Mouse (Mus musculus) ZHBTc4 (cell line): ENCODE results near the gene Nfat5.

ENCODE experiments used
- DNase-seq: peaks from one replicate; pipeline ENCODE4 v3.0.0-alpha.2; 2011; ENCODE audit warnings: low read depth, low spot score

Gene Nfat5

DNA sequence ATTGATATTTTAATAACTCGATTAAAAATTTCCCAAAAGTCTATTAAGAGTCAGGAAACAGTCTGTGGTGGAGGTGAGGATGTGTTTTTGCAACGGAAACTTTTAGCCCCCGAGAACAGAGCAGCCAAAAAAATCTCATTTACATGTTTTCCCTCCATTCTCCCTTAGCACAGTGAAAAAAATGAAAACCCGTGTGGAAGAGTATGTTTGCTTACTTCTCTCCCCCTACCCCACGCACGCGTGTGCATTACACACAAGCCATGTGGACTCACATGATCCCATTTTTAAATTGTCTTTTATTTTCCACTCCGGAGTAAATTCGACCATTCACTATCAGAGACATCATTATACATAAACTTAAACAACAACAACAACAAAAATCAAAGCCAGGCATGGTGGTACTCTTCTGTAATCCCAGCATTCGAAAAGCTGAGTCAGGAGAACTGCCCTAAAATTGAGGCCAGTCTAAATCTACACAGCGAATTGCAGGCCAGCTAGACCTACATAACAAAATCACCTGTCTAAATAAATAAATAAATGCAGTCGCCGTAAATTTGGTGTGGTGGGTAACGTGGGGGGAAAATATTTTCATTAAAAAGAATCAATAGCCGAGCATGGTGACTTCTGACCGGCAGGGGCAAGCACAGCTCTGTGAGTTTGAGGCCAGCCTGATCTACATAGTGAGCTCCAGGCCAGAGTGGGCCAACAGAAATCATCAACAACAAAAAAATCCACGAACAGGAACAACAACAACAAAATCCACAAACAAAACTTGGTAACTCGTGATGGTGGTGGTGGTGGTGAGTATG lies 947 bp upstream of the Nfat5 start:
- peak; percentile 55 for DNase-seq

DNA sequence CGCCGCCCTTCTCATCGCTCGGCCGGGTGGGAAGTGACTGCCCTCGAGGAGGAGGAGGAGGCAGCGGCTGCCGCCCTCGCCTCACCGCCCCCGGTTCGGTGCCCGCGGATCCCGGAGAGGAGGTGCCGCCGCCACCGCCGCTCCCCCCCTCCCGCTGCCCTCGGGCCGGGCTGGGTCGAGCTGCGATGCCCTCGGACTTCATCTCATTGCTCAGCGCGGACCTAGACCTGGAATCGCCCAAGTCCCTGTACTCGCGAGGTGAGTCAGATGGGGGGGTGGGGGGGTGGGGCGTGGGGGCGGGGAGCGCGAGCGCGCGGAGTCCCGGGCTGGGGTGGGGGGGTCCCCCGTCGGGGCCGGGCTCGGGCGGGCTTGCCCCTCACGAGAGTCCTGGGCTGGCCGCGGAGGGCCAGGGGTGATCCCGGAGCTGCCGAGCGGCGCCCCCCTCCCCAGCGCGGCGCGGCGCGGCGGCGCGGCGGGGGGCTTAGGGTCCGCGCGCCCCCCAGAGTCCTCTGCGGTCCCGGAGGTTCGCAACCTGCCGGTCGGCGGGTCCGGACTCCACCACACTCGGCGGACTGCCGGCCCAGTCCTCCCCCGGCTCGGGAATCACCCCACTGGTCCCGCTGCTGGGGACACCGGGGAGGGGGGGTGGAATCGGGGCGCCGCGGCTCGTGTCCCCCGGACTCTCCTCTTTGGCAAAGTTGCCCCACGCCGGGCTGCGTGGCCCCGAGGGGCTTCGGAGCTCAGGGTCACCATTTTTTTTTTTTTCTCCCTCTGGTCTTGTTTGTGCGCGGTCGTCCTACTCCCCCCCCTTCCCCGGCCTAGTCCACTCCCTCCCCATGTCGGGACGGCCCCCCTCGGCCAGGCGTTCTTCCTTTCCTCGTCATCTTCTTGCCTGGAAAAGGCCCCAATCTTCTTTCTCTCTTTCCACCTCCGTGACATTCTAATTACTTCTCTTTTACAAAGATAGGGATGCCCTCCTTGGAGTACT lies 665 bp downstream of the Nfat5 start:
- DNase-seq = peak; percentile 43

- no peak for DNase-seq
These were observed 2.2 kb downstream of the Nfat5 start for GRCm38 (mm10) chr8:107295450-107295849.

- no peak for DNase-seq
These were observed 18.6 kb downstream of the Nfat5 start for GRCm38 (mm10) chr8:107311876-107312275.

GRCm38 (mm10) chr8:107324142-107324541 lies 30.9 kb downstream of the Nfat5 start:
- DNase-seq = peak; percentile 86

DNA sequence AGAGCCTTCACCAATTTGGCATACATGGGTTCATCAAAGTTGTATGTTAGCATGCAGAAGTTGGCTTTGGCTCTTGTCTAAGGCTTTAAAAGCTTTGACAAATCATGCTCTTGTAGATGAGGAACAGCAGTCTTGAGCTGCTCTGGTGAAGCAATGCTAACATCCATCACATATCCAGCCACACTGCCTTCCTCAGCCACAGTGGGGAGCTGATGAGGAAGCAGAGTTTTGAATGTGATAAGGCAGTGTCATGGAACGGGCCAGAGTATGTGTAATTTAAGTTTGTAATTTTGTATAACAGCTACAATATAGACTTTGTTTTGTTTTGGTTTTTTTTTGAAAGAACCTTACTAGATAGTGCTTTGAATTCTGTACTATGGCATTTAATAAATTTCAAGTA lies 36.3 kb downstream of the Nfat5 start:
- DNase-seq = peak; percentile 15

- DNase-seq = no peak
These were observed 43.2 kb downstream of the Nfat5 start for GRCm38 (mm10) chr8:107336480-107336879.

DNA sequence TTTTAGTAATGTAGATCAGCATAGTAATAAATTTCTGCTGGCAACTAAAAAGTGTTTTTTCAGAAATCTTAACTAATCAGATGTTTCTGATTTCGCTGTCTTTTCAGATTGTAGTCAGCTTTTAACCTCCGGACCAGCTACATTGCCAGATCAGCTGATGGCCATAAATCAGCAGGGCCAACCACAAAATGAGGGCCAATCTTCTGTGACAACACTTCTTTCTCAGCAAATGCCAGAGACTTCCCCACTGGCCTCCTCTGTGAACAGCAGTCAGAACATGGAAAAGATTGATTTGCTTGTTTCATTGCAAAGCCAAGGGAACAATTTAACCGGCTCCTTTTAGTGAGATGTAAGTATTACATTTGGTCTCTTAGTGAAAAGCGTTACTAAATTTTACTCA lies 77.0 kb downstream of the Nfat5 start:
- no peak for DNase-seq

GRCm38 (mm10) chr8:107377346-107377745 lies 84.1 kb downstream of the Nfat5 start:
- no peak for DNase-seq

GRCm38 (mm10) chr8:107380734-107381133 lies 87.5 kb downstream of the Nfat5 start:
- DNase-seq = no peak

- DNase-seq = no peak
These were observed 88.4 kb downstream of the Nfat5 start for GRCm38 (mm10) chr8:107381666-107382065.

GRCm38 (mm10) chr8:107382898-107383297 lies 89.6 kb downstream of the Nfat5 start:
- no peak for DNase-seq

- DNase-seq = no peak
These were observed 91.4 kb downstream of the Nfat5 start for GRCm38 (mm10) chr8:107384651-107385050.

DNA sequence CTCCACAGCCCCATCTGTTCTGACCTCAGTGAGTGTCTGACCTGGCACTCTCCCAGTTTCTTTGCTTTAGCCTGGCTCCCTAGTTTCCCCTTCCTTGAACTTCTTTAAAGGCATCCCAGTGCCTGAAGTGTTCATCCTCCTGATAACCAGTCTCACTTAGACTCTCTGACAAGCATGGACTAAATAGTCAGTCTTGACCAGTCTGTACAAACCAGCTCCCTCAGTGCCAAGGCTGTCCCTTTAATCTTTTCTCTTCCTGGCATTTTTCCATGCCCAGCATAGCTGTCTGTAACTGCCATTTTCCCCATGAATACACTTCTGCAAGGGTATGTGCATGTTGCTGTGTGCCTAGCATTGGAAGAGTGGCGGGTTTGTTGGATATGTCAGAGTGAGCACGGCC lies 91.8 kb downstream of the Nfat5 start:
- DNase-seq = no peak

- DNase-seq = no peak
These were observed 92.9 kb downstream of the Nfat5 start for GRCm38 (mm10) chr8:107386171-107386570.

DNA sequence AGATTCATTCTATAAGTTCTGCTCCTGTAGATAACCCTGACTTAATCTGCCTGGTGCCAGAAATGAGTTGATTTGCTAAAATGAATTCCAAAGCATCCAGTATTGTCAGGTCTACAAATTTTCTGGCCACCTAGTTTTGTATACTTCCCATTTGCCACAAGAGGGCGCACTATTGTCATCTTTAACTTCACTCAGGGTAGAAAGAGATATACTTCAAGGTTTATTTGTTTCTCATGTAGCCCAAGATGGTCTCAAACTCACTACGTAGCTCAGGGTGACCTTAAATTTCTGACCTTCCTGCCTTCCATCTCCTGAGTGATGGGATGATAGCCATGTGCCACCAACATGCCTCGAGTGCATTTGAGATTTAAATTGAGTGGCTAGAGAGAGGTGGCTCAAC lies 93.4 kb downstream of the Nfat5 start:
- peak; percentile 76 for DNase-seq

DNA sequence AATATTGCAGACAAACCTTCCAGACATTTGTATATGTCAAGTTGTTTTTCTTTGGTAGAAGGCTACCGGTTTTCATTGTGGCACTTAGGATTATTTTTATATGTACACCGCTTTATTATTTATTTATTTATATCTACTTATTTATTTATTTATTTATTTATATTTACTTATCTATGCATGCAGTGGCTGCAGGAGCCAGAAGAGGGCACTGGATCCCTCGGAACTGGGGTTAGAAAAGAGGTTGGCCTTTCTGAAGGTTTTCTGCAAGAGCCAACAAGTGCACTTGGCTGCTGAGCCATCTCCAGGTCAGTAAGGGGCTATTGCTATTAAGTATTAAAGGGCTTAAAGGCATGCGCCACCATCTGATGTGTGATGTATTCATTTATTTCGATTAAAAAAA lies 94.6 kb downstream of the Nfat5 start:
- DNase-seq = peak; percentile 73

DNA sequence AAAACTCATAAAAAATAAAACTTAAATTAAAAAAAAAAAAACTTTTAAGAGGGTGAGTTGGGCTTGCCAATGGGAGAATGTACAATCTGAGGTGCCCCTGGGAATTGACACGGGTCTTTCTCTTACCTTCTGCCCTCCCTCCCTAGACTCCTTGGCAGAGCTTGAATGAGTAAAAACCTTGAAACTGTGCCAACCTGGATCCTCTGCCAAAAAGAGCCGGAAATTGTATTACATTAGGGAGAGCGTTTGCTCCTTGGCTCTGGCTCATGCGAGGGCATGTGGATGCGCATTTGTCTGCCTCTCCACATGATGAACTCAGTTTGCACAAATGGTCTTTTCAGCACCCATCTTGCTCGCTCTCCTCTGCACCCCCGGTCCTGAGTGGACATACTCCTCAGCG lies 96.3 kb downstream of the Nfat5 start:
- no peak for DNase-seq

DNA sequence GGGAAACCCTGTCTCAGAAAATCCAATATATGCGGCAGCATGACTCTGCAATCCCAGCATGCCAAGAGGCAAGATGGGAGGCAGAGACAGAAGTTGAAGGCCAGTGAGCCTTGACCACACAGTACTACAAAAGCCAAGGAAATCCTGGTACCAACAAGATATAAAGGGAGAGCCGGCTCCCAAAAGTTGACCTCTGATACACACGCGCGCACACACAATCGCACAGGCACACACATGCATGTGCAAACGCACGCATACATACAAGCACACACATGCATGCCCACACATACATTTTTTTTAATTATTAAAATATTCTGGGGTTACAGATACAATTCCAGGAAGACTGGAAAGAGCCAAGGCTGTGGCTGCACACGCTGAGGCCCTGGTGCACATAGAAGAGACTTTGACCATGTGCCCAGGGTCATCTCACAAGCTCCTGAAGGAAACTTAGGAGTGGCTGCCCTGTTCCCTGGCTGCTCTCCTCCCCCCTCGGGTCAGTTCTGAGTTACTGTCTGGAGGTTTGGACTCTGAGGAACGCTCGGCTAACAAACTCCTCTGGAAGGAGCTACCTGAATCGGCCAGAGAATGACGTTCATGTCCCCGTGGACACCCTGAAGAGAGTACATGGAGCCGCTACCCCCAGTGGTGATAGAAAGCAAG lies 97.3 kb downstream of the Nfat5 start:
- DNase-seq = no peak

GRCm38 (mm10) chr8:107391136-107391516 lies 97.9 kb downstream of the Nfat5 start:
- no peak for DNase-seq

DNA sequence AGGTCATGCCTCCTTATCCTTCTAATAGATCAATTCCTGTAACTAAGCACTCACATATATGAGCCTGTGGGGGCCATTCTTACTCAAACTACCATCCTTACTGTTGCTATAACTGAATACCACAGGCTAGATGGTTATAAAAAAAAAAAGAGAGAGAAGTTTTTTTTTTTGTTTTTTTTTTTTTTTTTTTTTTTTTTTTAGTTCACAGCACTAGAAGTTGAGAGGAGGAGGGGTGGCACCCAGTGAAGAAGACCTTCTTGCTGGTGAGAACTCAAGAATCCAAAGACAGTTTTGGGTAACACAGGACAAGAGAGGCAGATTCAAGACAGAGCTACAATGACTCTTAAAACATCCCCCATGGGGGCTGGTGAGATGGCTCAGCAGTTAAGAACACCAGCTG lies 102.1 kb downstream of the Nfat5 start:
- DNase-seq = no peak

- DNase-seq = no peak
These were observed 102.9 kb downstream of the Nfat5 start for GRCm38 (mm10) chr8:107396106-107396670.
